Mouse (Mus musculus) small intestine, adult 2 months (tissue): ENCODE results near the gene Serpinf2.

Experiments used
- CTCF ChIP-seq: fragments of 200-500 bp; IDR thresholded peaks from 2 replicates; pipeline ENCODE4 v1.5.1; 2012; ENCODE audit warnings: low read depth, mild to moderate bottlenecking, control low read depth, inconsistent platforms, low read length, moderate library complexity, mixed read lengths; ENCODE audit not compliant: insufficient replicate concordance, insufficient read length; ENCODE audit errors: extremely low read depth
- POLR2A ChIP-seq: fragments of 200-500 bp; IDR thresholded peaks from 2 replicates; pipeline ENCODE4 v1.6.1; 2012; ENCODE audit warnings: low read depth, mild to moderate bottlenecking, control low read depth, inconsistent platforms, low read length, moderate library complexity

DNA sequence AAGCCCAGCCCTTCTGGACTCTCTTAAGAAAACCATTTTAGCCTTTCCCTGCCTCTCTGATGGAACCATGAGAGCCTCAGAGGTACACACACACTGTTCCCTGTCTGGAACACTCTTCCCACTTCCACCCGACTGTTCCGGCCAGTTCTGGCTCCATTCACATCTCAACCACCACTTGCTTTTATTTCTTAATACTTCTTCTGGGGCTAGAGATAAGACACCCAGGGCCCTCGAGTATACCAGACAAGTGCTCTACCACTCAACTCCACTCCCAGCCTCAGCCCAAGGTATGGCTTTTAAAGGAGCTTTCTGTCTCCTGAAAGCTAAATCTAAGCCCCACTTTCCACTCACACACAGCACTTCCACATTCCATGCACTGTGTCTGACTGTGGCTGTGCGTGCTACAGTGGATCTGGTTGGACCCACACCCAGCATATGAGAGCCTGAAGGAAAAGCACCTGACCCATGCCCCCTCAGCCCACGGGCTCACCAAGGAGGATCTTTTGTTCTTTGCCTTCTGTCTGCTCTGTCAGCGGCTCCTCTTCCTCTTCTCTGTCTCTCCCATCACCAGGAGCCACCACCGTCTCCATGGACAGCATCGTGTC lies 11.0 kb upstream of the Serpinf2 start:
- no peak for TF ChIP-seq CTCF
- no peak for TF ChIP-seq POLR2A
